Mouse (Mus musculus) hindbrain, embryonic 12.5 days (tissue): ENCODE measurements around the gene Ell. TPM values are rescaled to one million over a fixed set of nuclear protein-coding genes. Genes with fewer than 3 reads are reported as not detected.
"Not testable (repeated sequence)": the region's sequence is repeated elsewhere in the genome, so short reads cannot be mapped to it uniquely, and the experiment has no call there.

Experiments
- ATAC-seq: fragments of 200-750 bp; cut with Nextera tagmentation; 2 replicates; pipeline ENCODE4 v1.8.0; 2017; ENCODE audit warnings: moderate TSS enrichment; ENCODE audit not compliant: low FRiP score
- H3K27ac ChIP-seq: fragments of 300-500 bp; sonication (generic); 2 replicates; pipeline ENCODE4 v1.5.1; 2016; ENCODE audit warnings: mild to moderate bottlenecking
- H3K27me3 ChIP-seq: fragments of 300-500 bp; sonication (generic); 2 replicates; pipeline ENCODE4 v1.6.1; 2016; ENCODE audit warnings: mild to moderate bottlenecking
- H3K36me3 ChIP-seq: fragments of 300-500 bp; sonication (generic); 2 replicates; pipeline ENCODE4 v1.6.1; 2016; ENCODE audit warnings: mild to moderate bottlenecking
- H3K4me1 ChIP-seq: fragments of 300-500 bp; sonication (generic); 2 replicates; pipeline ENCODE4 v1.6.1; 2016
- H3K4me2 ChIP-seq: fragments of 300-500 bp; sonication (generic); replicated peaks from 2 replicates; pipeline ENCODE4 v1.6.1; 2016; ENCODE audit warnings: mild to moderate bottlenecking
- H3K4me3 ChIP-seq: fragments of 300-500 bp; sonication (generic); 2 replicates; pipeline ENCODE4 v1.5.1; 2016; ENCODE audit warnings: mild to moderate bottlenecking
- H3K9ac ChIP-seq: fragments of 300-500 bp; sonication (generic); 2 replicates; pipeline ENCODE4 v1.6.1; 2016; ENCODE audit warnings: mild to moderate bottlenecking, moderate library complexity
- H3K9me3 ChIP-seq: fragments of 300-500 bp; sonication (generic); replicated peaks from 2 replicates; pipeline ENCODE4 v1.6.1; 2016; ENCODE audit warnings: mild to moderate bottlenecking
- WGBS: fragments of 180-500 bp; shearing (Covaris S2); methylation state at CpG from one replicate; pipeline ENCODE4 v1.1.7; 2016; 5-methylcytosine and 5-hydroxymethylcytosine counted together
- polyA plus RNA-seq: library from polyadenylated mRNA; unstranded; fragments of >200 nt; fragmentation: Nextera tagmentation; extraction: Ambion mirVana; gene quantifications from 2 replicates; pipeline ENCODE4 v1.2.1, GENCODE M21; 2016

The Ell gene
- polyA plus RNA-seq, 1 experiment from 2014 or later: 19.4 TPM

DNA sequence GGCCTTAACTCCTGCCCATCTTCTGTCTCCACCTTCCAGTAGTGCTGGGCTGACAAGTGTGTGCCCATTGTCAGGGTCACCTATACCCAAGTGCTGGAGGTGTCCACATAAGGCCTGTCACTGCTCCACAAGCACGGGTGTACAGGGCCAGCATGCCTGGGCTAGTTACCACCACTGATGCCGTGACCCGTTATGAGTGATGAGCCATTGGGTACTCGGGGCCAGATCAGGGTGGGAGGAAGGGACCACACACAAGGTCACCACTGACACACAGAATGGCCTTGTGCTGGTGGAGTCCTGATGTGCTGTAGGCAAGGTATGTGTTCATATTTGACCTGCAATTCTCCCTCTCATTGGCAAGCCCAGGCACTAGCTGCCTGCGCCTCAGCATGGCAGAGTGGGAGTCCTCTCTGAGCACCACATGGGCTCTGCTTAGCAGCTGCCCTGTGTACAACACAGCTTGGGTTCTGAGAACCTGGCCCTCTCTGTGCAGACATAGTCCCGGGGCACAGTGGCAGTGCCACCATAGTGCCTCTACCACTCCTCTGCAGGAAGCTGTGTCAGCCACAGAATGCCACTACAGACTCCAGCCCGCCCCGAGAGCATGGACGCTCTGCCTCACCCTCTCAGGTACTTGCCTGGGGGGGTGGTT lies 45.5 kb downstream of the Ell start:
- Histone ChIP-seq H3K9me3 (no peaks in the 10 kb centered on the region), H3K9ac (no peak overlapping the region), H3K4me2 (no peak overlapping the region), H3K27me3 (no peaks in the 10 kb centered on the region), H3K36me3 (peaks cover 91% of the 10 kb centered on the region), H3K27ac (0 out of 2 replicates have a peak overlapping the region, but pooled peaks have one; percentile 17), H3K4me3 (no peak overlapping the region), H3K4me1 (no peaks in the 10 kb centered on the region)
- 90% methylated on average over 9 of the region's 9 CpGs for WGBS
- ATAC-seq: peak; percentile 20; the same call in 1 of the 2 replicates

DNA sequence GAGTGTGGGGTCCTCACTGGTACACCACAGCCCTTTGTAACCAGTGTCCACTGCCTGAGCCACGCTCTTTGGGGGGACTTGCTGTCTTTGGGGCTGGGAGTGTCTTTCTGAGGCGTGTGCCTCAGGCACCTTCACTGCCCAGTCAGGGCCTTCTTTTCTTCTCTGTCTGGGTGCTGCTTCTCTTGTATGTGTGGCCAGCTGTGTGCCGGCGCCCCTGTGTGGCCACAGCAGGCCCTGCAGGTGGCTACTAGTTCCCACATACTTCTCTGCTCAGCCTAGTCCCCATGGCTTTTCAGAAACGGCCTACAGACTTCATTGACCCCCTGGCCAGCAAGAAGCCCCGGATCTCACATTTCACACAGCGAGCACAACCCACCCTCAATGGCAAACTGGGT lies 46.0 kb downstream of the Ell start:
- ATAC-seq: peak; percentile 71
- Histone ChIP-seq H3K4me3 (no peak overlapping the region), H3K27me3 (no peaks in the 10 kb centered on the region), H3K4me2 (no peak overlapping the region), H3K9me3 (no peaks in the 10 kb centered on the region), H3K4me1 (no peaks in the 10 kb centered on the region), H3K36me3 (peaks cover 93% of the 10 kb centered on the region), H3K9ac (no peak overlapping the region), H3K27ac (0 out of 2 replicates have a peak overlapping the region, but pooled peaks have one; percentile 17)
- WGBS: 42% methylated on average over 7 of the region's 7 CpGs

DNA sequence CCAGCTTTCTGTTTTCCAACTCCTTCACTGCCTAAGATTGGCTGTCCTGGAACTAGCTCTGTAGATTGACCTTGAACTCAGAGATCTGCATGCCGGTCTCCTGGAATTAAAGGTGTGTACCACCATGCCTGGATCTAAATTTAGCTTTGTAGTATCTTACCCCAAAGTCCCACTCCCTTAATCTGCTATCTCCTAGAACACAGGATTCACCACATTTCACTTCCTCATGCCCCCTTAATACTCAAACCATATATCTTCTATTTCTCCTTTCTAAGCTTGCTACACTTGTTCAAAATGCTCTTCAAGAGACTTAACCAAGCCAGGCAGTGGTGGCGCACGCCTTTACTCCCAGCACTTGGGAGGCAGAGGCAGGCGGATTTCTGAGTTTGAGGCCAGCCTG lies 48.7 kb downstream of the Ell start:
- H3K4me1 ChIP-seq, H3K27me3 ChIP-seq, H3K9me3 ChIP-seq, H3K9ac ChIP-seq, H3K4me3 ChIP-seq, H3K4me2 ChIP-seq, H3K27ac ChIP-seq, ATAC-seq: not testable (repeated sequence)
- WGBS: 93% methylated on average over 4 of the region's 4 CpGs
- H3K36me3 ChIP-seq: peaks cover 89% of the 10 kb centered on the region

DNA sequence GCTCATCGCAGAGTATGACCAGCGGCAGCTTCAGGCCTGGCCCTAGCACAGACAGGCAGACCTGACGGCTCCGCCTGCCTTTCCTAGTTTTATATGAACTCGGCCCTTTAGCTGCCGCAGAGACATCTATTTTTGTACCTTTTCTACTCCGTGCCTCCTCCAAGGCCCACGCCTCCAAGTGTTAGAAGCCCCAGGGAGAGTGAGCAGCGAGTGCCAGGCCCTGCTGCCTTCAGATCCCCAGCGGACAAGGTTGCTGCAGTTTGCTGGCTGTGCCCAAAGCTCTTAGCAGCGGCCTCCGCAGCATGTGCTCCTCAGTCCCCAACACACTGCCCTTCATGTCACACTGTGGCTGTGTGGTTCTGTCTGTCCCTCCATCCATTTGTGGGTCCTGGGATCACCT lies 52.3 kb downstream of the Ell start:
- peaks cover 13% of the 10 kb centered on the region for H3K27me3 ChIP-seq
- H3K9me3 ChIP-seq: no peaks in the 10 kb centered on the region
- WGBS: 89% methylated on average over 12 of the region's 12 CpGs
- no peak overlapping the region for H3K4me3 ChIP-seq
- peaks cover 32% of the 10 kb centered on the region for H3K4me1 ChIP-seq
- 0 out of 2 replicates have a peak overlapping the region, but pooled peaks have one; percentile 35 for H3K27ac ChIP-seq
- ATAC-seq: no peak
- H3K9ac ChIP-seq: no peak overlapping the region
- H3K36me3 ChIP-seq: peaks cover 64% of the 10 kb centered on the region
- no peak overlapping the region for H3K4me2 ChIP-seq

DNA sequence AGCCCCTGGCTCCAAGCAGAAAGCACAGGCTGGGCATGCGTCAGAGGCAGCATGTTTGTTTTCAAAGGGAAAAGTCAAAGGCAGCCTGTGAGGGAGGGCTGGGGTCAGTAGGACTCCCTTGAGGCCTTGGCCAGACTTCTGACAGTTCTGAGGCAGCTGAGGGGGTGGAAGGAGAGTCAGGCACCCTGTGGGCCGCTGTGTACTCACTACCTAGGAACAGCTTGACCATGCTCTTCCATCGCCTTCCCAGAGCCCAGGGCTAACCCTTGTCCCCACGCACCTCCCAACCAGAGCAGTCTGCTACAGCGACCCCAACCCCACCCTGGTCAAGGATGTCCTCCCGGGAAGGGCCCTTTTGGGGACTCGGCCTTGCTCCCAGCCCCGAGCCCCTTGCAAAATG lies 53.9 kb downstream of the Ell start:
- Histone ChIP-seq H3K4me2 (peak overlapping the region; percentile 98), H3K4me1 (peaks cover 44% of the 10 kb centered on the region), H3K9me3 (no peaks in the 10 kb centered on the region), H3K9ac (no peak overlapping the region), H3K4me3 (no peak overlapping the region), H3K27me3 (peaks cover 23% of the 10 kb centered on the region), H3K36me3 (peaks cover 58% of the 10 kb centered on the region), H3K27ac (peak overlapping the region; percentile 76)
- ATAC-seq: no peak
- 49% methylated on average over 8 of the region's 8 CpGs for WGBS

- no peaks in the 10 kb centered on the region for H3K9me3 ChIP-seq
- under 1% methylated on average over 40 of the region's 40 CpGs for WGBS
- H3K36me3 ChIP-seq: peaks cover 52% of the 10 kb centered on the region
- peaks cover 53% of the 10 kb centered on the region for H3K4me1 ChIP-seq
- peak within 1 kb of the TSS; percentile 76 for H3K27ac ChIP-seq
- peak within 1 kb of the TSS; percentile 74 for H3K9ac ChIP-seq
- peaks cover 27% of the 10 kb centered on the region for H3K27me3 ChIP-seq
- H3K4me2 ChIP-seq: peak within 1 kb of the TSS; percentile 98
- ATAC-seq: peak; percentile 76
- peak within 1 kb of the TSS; percentile 65 for H3K4me3 ChIP-seq
These were observed 54.8 kb downstream of the Ell start, which contains the start of gene Isyna1 for GRCm38 (mm10) chr8:70593961-70594609. TSS of gene Isyna1 (plus strand) at chr8:70594373.

DNA sequence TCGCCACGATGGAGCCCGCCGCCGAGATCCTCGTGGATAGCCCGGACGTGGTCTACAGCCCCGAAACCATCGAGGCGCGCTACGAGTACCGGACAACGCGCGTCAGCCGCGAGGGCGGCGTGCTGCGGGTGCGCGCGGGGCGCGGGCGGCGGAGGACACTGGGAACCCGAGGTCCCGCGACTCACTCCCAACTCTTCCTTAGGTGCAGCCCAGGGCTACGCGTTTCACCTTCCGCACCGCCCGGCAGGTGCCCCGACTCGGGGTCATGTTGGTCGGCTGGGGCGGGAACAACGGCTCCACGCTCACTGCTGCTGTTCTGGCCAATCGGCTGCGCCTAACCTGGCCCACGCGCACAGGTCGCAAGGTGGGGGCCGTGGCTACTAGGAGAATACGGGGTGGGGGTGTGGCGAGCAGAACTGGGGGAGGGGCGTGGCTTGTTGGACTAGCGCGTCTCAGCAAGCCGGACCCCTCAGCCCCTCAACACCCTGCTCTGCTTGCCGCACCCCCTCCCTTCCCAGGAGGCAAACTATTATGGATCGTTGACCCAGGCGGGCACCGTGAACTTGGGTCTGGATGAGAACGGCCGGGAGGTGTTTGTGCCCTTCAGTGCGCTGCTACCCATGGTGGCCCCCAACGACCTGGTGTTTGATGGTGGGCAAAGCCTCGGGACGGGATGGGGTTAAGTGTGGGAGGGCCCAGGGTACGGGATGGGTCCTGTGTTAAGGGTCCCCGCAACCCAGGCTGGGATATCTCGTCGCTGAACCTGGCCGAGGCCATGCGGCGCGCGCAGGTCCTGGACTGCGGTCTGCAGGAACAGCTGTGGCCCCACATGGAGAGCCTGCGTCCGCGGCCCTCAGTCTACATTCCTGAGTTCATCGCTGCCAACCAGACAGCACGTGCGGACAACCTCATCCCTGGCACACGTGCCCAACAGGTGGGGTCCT lies 55.6 kb downstream of the Ell start:
- Histone ChIP-seq H3K9me3 (no peaks in the 10 kb centered on the region), H3K4me2 (peak overlapping the region; percentile 98), H3K9ac (peak overlapping the region; percentile 74), H3K4me3 (peak overlapping the region; percentile 65), H3K4me1 (peaks cover 61% of the 10 kb centered on the region), H3K27ac (peak overlapping the region; percentile 76), H3K27me3 (peaks cover 27% of the 10 kb centered on the region), H3K36me3 (peaks cover 44% of the 10 kb centered on the region)
- WGBS: 9% methylated on average over 80 of the region's 82 CpGs
- ATAC-seq: peak; percentile 12

GRCm38 (mm10) chr8:70595811-70596210 lies 56.6 kb downstream of the Ell start:
- Histone ChIP-seq H3K4me3 (no peak overlapping the region), H3K27me3 (peaks cover 27% of the 10 kb centered on the region), H3K9me3 (no peaks in the 10 kb centered on the region), H3K27ac (no peak overlapping the region), H3K9ac (no peak overlapping the region), H3K4me1 (peaks cover 71% of the 10 kb centered on the region), H3K36me3 (peaks cover 35% of the 10 kb centered on the region), H3K4me2 (no peak overlapping the region)
- 97% methylated on average over 12 of the region's 12 CpGs for WGBS
- ATAC-seq: no peak

DNA sequence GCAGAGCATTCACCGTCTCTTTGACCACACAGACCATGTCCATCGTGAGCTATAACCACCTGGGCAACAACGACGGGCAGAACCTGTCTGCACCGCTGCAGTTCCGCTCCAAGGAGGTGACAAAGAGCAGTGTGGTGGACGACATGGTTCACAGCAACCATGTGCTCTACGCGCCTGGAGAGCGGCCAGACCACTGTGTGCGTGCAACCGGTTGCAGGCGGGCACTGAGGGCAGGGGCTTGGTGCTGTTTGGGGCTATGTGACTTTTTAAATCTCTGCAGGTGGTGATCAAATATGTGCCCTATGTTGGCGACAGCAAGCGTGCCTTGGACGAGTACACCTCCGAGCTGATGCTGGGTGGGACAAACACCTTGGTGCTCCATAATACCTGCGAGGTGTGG lies 57.0 kb downstream of the Ell start:
- H3K27ac ChIP-seq: no peak overlapping the region
- H3K4me1 ChIP-seq: peaks cover 75% of the 10 kb centered on the region
- no peak overlapping the region for H3K4me3 ChIP-seq
- no peak overlapping the region for H3K4me2 ChIP-seq
- 94% methylated on average over 18 of the region's 18 CpGs for WGBS
- H3K27me3 ChIP-seq: peaks cover 27% of the 10 kb centered on the region
- no peaks in the 10 kb centered on the region for H3K9me3 ChIP-seq
- H3K9ac ChIP-seq: no peak overlapping the region
- no peak for ATAC-seq
- peaks cover 31% of the 10 kb centered on the region for H3K36me3 ChIP-seq

GRCm38 (mm10) chr8:70596775-70597416 lies 57.6 kb downstream of the Ell start:
- H3K4me2 ChIP-seq: peak overlapping the region; percentile 80; the same call in 1 of the 2 replicates
- 84% methylated on average over 17 of the region's 17 CpGs for WGBS
- peaks cover 27% of the 10 kb centered on the region for H3K27me3 ChIP-seq
- no peaks in the 10 kb centered on the region for H3K9me3 ChIP-seq
- H3K4me1 ChIP-seq: peaks cover 81% of the 10 kb centered on the region
- H3K4me3 ChIP-seq: no peak overlapping the region
- H3K36me3 ChIP-seq: peaks cover 26% of the 10 kb centered on the region
- H3K27ac ChIP-seq: no peak overlapping the region
- peak overlapping the region; percentile 76; the same call in 1 of the 2 replicates for H3K9ac ChIP-seq
- ATAC-seq: no peak

GRCm38 (mm10) chr8:70597417-70598272 lies 58.4 kb downstream of the Ell start:
- H3K36me3 ChIP-seq: peaks cover 28% of the 10 kb centered on the region
- peak overlapping the region; percentile 44 for H3K27ac ChIP-seq
- peak overlapping the region; percentile 41 for H3K4me3 ChIP-seq
- H3K9ac ChIP-seq: peak overlapping the region; percentile 76
- no peak for ATAC-seq
- peak overlapping the region; percentile 80 for H3K4me2 ChIP-seq
- H3K4me1 ChIP-seq: peaks cover 84% of the 10 kb centered on the region
- WGBS: 5% methylated on average over 66 of the region's 68 CpGs
- H3K9me3 ChIP-seq: peaks cover 3% of the 10 kb centered on the region; the same call in 1 of the 2 replicates
- H3K27me3 ChIP-seq: peaks cover 27% of the 10 kb centered on the region
